Mouse (Mus musculus): ENCODE measurements at regions not wholly inside any gene's neighbourhood (a gene's known extent, or its start where the extent isn't known, plus 50 kb on each side); places are given as distances from the start of the nearest gene placed in this dataset.

DNA sequence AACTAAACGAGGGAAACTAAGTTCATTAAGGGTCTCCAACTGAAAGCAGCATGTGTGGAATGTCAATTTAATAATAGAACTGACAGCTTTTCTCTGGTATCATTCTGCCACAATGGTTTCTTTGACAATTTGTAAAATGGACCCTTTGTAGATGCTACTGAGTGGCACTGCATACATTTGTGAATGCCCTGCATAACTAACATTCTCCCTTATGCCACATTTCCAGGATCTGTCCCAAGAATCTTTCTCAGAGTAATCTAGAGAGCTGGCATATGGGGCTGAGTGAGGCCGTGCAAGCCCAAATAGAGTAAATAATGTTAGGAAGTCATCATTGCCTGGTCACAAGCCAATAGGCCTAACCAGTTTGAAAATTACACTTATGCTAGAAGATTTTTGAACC is 172.1 kb downstream of the Vgll3 start:
- Histone ChIP-seq H3K79me2 (ENCODE audit: control insufficient read depth, insufficient read depth, low read length, poor library complexity) (no peaks in the 10 kb centered on the region), H3K9me3 (replicated peaks; ENCODE audit: insufficient read depth, low read length) (no peaks in the 10 kb centered on the region), H3K4me1 (ENCODE audit: control insufficient read depth in 1 of 2, insufficient read depth in 2 of 2, low read length in 2 of 2) (no peaks in the 10 kb centered on the region), H3K9ac (ENCODE audit: control insufficient read depth, low read depth, low read length, poor library complexity, severe bottlenecking) (no peak overlapping the region), H3K27me3 (ENCODE audit: control insufficient read depth in 1 of 2, insufficient read depth in 2 of 2, low read length in 2 of 2) (no peaks in the 10 kb centered on the region), H3K4me3 (ENCODE audit: control insufficient read depth in 1 of 2, insufficient read depth in 1 of 2, low read depth in 2 of 2, low read length in 2 of 2) (no peak overlapping the region), H3K27ac (ENCODE audit: control insufficient read depth, low read depth, low read length) (no peak overlapping the region), H3K36me3 (ENCODE audit: control insufficient read depth in 1 of 2, insufficient read depth in 2 of 2, low read length in 2 of 2) (no peaks in the 10 kb centered on the region)
- no peak for DNase-seq (ENCODE audit: low read depth, low spot score)
- TF ChIP-seq RAD21 (IDR thresholded peaks at IDR 0.05; ENCODE audit: low read depth, low read length) (no peak), CHD2 (IDR thresholded peaks at IDR 0.05; ENCODE audit: low read length) (no peak)

DNA sequence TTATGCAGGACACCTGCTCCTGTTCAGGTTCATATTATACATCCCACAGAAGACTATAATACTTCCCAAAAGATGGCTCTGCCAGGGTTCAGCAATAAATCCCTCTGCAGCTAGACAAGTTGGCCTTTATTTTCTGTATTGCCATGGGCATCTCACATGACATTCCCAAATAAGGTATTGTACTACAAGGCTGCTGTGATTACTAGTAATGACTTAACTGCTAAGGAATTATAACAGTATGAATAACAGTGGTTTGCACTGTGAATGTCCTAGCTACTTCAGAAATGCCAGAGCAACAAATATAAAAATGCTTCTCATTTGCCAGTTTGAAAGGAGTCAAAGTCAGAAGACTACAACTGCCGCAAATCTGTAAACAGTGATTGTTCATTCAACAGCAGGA is 184.3 kb downstream of the Vgll3 start:
- Histone ChIP-seq H3K27me3 (ENCODE audit: control insufficient read depth in 1 of 2, insufficient read depth in 2 of 2, low read length in 2 of 2) (no peaks in the 10 kb centered on the region), H3K9me3 (replicated peaks; ENCODE audit: insufficient read depth, low read length) (no peaks in the 10 kb centered on the region), H3K36me3 (ENCODE audit: control insufficient read depth in 1 of 2, insufficient read depth in 2 of 2, low read length in 2 of 2) (no peaks in the 10 kb centered on the region), H3K9ac (ENCODE audit: control insufficient read depth, low read depth, low read length, poor library complexity, severe bottlenecking) (no peak overlapping the region), H3K27ac (ENCODE audit: control insufficient read depth, low read depth, low read length) (no peak overlapping the region), H3K4me1 (ENCODE audit: control insufficient read depth in 1 of 2, insufficient read depth in 2 of 2, low read length in 2 of 2) (no peaks in the 10 kb centered on the region), H3K4me3 (ENCODE audit: control insufficient read depth in 1 of 2, insufficient read depth in 1 of 2, low read depth in 2 of 2, low read length in 2 of 2) (no peak overlapping the region), H3K79me2 (ENCODE audit: control insufficient read depth, insufficient read depth, low read length, poor library complexity) (no peaks in the 10 kb centered on the region)
- no peak for DNase-seq (ENCODE audit: low read depth, low spot score)
- no peak for TF ChIP-seq MAX (IDR thresholded peaks at IDR 0.05; ENCODE audit: low read length)
- TF ChIP-seq NRF1 (IDR thresholded peaks at IDR 0.05; ENCODE audit: insufficient read depth, low read depth, low read length, poor library complexity, severe bottlenecking) = no peak
- no peak for TF ChIP-seq CHD2 (IDR thresholded peaks at IDR 0.05; ENCODE audit: low read length)
- TF ChIP-seq NELFE (IDR thresholded peaks at IDR 0.05; ENCODE audit: low read depth, low read length) = no peak
- no peak for TF ChIP-seq ZKSCAN1 (IDR thresholded peaks at IDR 0.05; ENCODE audit: low read depth, low read length)
- no peak for TF ChIP-seq HCFC1 (IDR thresholded peaks at IDR 0.05; ENCODE audit: low read depth, low read length)
- no peak for TF ChIP-seq CTCF (IDR thresholded peaks at IDR 0.05 in 2 of 3, conservative IDR thresholded peaks at IDR 0.05 in 1 of 3; ENCODE audit: control insufficient read depth in 1 of 3, insufficient read depth in 1 of 3, low read depth in 2 of 3, low read length in 3 of 3, poor library complexity in 1 of 3, severe bottlenecking in 1 of 3)
- TF ChIP-seq TBP (IDR thresholded peaks at IDR 0.05; ENCODE audit: low read depth, low read length) = no peak
- no peak for TF ChIP-seq ZC3H11A (IDR thresholded peaks at IDR 0.05; ENCODE audit: low read depth, low read length)
- no peak for TF ChIP-seq USF1 (IDR thresholded peaks at IDR 0.05; ENCODE audit: low read depth, low read length)
- no peak for TF ChIP-seq ELF1 (IDR thresholded peaks at IDR 0.05; ENCODE audit: low read depth, low read length)

DNA sequence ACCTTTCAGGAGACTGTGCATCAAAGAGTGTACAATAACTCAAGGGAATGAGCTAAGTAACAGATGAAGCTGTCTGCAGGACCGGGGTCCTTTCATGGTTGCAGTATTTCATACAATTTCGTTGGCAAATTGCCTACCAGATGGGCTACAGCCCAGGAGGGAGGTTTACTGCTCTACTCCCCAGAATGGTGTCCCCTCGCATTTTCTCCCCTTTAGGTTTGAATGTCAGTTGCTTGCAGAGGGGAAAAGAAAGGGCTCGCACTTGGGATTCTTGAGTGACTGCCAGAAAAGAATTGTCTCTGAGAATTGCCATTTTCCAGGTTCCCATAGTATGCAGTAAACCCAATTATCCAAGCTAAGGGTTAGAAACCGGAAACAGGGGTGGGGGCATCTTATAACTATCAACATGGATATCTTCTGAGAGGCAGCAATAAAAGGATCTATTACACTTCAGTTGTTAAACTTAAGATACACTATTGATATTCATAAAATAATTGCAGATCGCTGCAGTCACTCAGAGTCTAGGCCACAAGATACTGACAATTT is 185.7 kb downstream of the Vgll3 start:
- Histone ChIP-seq H3K9me3 (replicated peaks; ENCODE audit: insufficient read depth, low read length) (no peaks in the 10 kb centered on the region), H3K27ac (ENCODE audit: control insufficient read depth, low read depth, low read length) (no peak overlapping the region), H3K4me1 (ENCODE audit: control insufficient read depth in 1 of 2, insufficient read depth in 2 of 2, low read length in 2 of 2) (no peaks in the 10 kb centered on the region), H3K9ac (ENCODE audit: control insufficient read depth, low read depth, low read length, poor library complexity, severe bottlenecking) (no peak overlapping the region), H3K36me3 (ENCODE audit: control insufficient read depth in 1 of 2, insufficient read depth in 2 of 2, low read length in 2 of 2) (no peaks in the 10 kb centered on the region), H3K4me3 (ENCODE audit: control insufficient read depth in 1 of 2, insufficient read depth in 1 of 2, low read depth in 2 of 2, low read length in 2 of 2) (no peak overlapping the region), H3K27me3 (ENCODE audit: control insufficient read depth in 1 of 2, insufficient read depth in 2 of 2, low read length in 2 of 2) (no peaks in the 10 kb centered on the region), H3K79me2 (ENCODE audit: control insufficient read depth, insufficient read depth, low read length, poor library complexity) (no peaks in the 10 kb centered on the region)
- DNase-seq (ENCODE audit: low read depth, low spot score) = no peak
- no peak for TF ChIP-seq POLR2AphosphoS5 (IDR thresholded peaks at IDR 0.05; ENCODE audit: borderline replicate concordance, low read depth, low read length)
- TF ChIP-seq UBTF (IDR thresholded peaks at IDR 0.05; ENCODE audit: borderline replicate concordance, insufficient read depth, low read depth, low read length) = no peak
- TF ChIP-seq SMC3 (IDR thresholded peaks at IDR 0.05; ENCODE audit: low read depth, low read length) = no peak
- TF ChIP-seq MYC (IDR thresholded peaks at IDR 0.05; ENCODE audit: low read depth, low read length) = no peak
- no peak for TF ChIP-seq ZC3H11A (IDR thresholded peaks at IDR 0.05; ENCODE audit: low read depth, low read length)
- no peak for TF ChIP-seq JUND (IDR thresholded peaks at IDR 0.05; ENCODE audit: low read depth, low read length)
- no peak for TF ChIP-seq KAT2A (conservative IDR thresholded peaks at IDR 0.05; ENCODE audit: low read depth, low read length)
- no peak for TF ChIP-seq TBP (IDR thresholded peaks at IDR 0.05; ENCODE audit: low read depth, low read length)
- no peak for TF ChIP-seq MEF2A (IDR thresholded peaks at IDR 0.05; ENCODE audit: extremely low read depth, insufficient replicate concordance, low read depth, low read length, poor library complexity, severe bottlenecking)
- no peak for TF ChIP-seq TAL1 (IDR thresholded peaks at IDR 0.05; ENCODE audit: low read length)
- TF ChIP-seq MAZ (IDR thresholded peaks at IDR 0.05; ENCODE audit: low read depth, low read length) = no peak

Measured in MEL (cell line).